Mouse (Mus musculus): ENCODE data around the gene Vmn1r22.
"Not testable (repeated sequence)": the region's sequence is repeated elsewhere in the genome, so short reads cannot be mapped to it uniquely, and the experiment has no call there.

The Vmn1r22 gene

GRCm38 (mm10) chr6:57907928-57908327 lies at the start of gene Vmn1r22:
TSS of gene Vmn1r22 (minus strand) at chr6:57908028.
- no peak for DNase-seq (ENCODE audit: low spot score in 2 of 2)

GRCm38 (mm10) chr6:57926738-57927137 lies 18.9 kb upstream of the Vmn1r22 start, which contains the start of gene Vmn1r23:
TSS of gene Vmn1r23 (minus strand) at chr6:57926838.
- no peak for DNase-seq (ENCODE audit: low spot score in 2 of 2)

GRCm38 (mm10) chr6:57859043-57860042 lies 48.5 kb downstream of the Vmn1r22 start:
- DNase-seq (ENCODE audit: low spot score in 2 of 2) = peak in 1 of 2 experiments; percentile 5

GRCm38 (mm10) chr6:57851177-57851576 lies 56.7 kb downstream of the Vmn1r22 start:
- DNase-seq (ENCODE audit: low spot score in 2 of 2) = not testable (repeated sequence)

GRCm38 (mm10) chr6:57850286-57850685 lies 57.5 kb downstream of the Vmn1r22 start, which contains the start of gene Vmn1r21:
TSS of gene Vmn1r21 (minus strand) at chr6:57850343.
- DNase-seq (ENCODE audit: low spot score in 2 of 2) = no peak
